Comparison of ENCODE assay signal across 8 mouse cellular contexts in genomic region chr8:83177317-83178195, GRCm38 (mm10). TPM values are rescaled to one million over a fixed set of nuclear protein-coding genes. Genes with fewer than 3 reads are reported as not detected.
DNase-seq lines count a peak whose midpoint lies in the region; ATAC-seq lines count a peak whose summit lies in the region.
"Had no signal": no experiment of that assay in that cellular context is flagged by ENCODE, and none has a peak within 500 bp of the region (broad histone marks: within the 10 kb centered on the region; RNA-seq: fewer than 3 reads in every experiment).

No protein-coding gene starts in this region.

- no peak overlapping the region for H3K4me2 ChIP-seq in limb, embryonic 12.5 days
- H3K4me2 ChIP-seq in forebrain, embryonic 12.5 days: peak overlapping the region; percentile 3; the same call in 1 of the 2 replicates
- peak overlapping the region; percentile 25; the same call in 1 of the 2 replicates for H3K4me2 ChIP-seq in intestine, embryonic 14.5 days (ENCODE audit: low read length)
- H3K4me2 ChIP-seq in neural tube, embryonic 13.5 days: peak overlapping the region; percentile 1; the same call in 1 of the 2 replicates

- no peaks in the 10 kb centered on the region for H3K36me3 ChIP-seq in limb, embryonic 12.5 days
- no peaks in the 10 kb centered on the region for H3K36me3 ChIP-seq in limb, embryonic 10.5 days
- H3K36me3 ChIP-seq in forebrain, embryonic 12.5 days (replicated peaks): no peaks in the 10 kb centered on the region
- H3K36me3 ChIP-seq in intestine, embryonic 14.5 days (ENCODE audit: control insufficient read depth, insufficient read depth, low read length): no peaks in the 10 kb centered on the region
- H3K36me3 ChIP-seq in neural tube, embryonic 13.5 days: no peaks in the 10 kb centered on the region

- intact Hi-C loops in left cerebral cortex, postnatal 10 days (cut with DNase I): no loop called here

- H3K4me3 ChIP-seq in limb, embryonic 12.5 days (replicated peaks): no peak overlapping the region
- H3K4me3 ChIP-seq in limb, embryonic 10.5 days: no peak overlapping the region
- no peak overlapping the region for H3K4me3 ChIP-seq in forebrain, embryonic 12.5 days (replicated peaks)
- no peak overlapping the region for H3K4me3 ChIP-seq in intestine, embryonic 14.5 days (ENCODE audit: low read depth, low read length)
- H3K4me3 ChIP-seq in neural tube, embryonic 13.5 days: no peak overlapping the region
- H3K4me3 ChIP-seq: gastrocnemius, adult 2 months had no signal

- H3K27ac ChIP-seq in limb, embryonic 12.5 days: no peak overlapping the region
- H3K27ac ChIP-seq in limb, embryonic 10.5 days: no peak overlapping the region
- H3K27ac ChIP-seq in forebrain, embryonic 12.5 days: peak overlapping the region; percentile 65
- H3K27ac ChIP-seq in intestine, embryonic 14.5 days (ENCODE audit: low read depth): peak overlapping the region; percentile 44
- H3K27ac ChIP-seq in neural tube, embryonic 13.5 days (replicated peaks): peak overlapping the region; percentile 75
- H3K27ac ChIP-seq: gastrocnemius, adult 2 months had no signal

- no peak for ATAC-seq in limb, embryonic 12.5 days (ENCODE audit: insufficient number of reproducible peaks, insufficient read depth, low FRiP score, low TSS enrichment, low read depth)
- ATAC-seq in forebrain, embryonic 12.5 days (ENCODE audit: low FRiP score): peak; percentile 25; the same call in 1 of the 2 replicates
- ATAC-seq in intestine, embryonic 14.5 days (replicated peaks; ENCODE audit: low FRiP score, low TSS enrichment, low read depth): peak; percentile 21; the same call in 1 of the 2 replicates
- ATAC-seq in neural tube, embryonic 13.5 days (ENCODE audit: low read depth): peak; percentile 47; the same call in 1 of the 2 replicates

- H3K9ac ChIP-seq in limb, embryonic 12.5 days (replicated peaks): peak overlapping the region; percentile 24; the same call in 1 of the 2 replicates
- H3K9ac ChIP-seq in forebrain, embryonic 12.5 days: peak overlapping the region; percentile 21; the same call in 1 of the 2 replicates
- no peak overlapping the region for H3K9ac ChIP-seq in intestine, embryonic 14.5 days (ENCODE audit: low read length)
- H3K9ac ChIP-seq in neural tube, embryonic 13.5 days: peak overlapping the region; percentile 55; the same call in 1 of the 2 replicates

- H3K4me1 ChIP-seq in limb, embryonic 12.5 days (replicated peaks): peaks cover 14% of the 10 kb centered on the region
- H3K4me1 ChIP-seq in limb, embryonic 10.5 days: peaks cover 17% of the 10 kb centered on the region
- H3K4me1 ChIP-seq in forebrain, embryonic 12.5 days: peaks cover 56% of the 10 kb centered on the region
- peaks cover 35% of the 10 kb centered on the region for H3K4me1 ChIP-seq in intestine, embryonic 14.5 days (replicated peaks; ENCODE audit: control insufficient read depth, insufficient read depth, low read length)
- H3K4me1 ChIP-seq in neural tube, embryonic 13.5 days (replicated peaks): peaks cover 53% of the 10 kb centered on the region

- WGBS in limb, embryonic 12.5 days: 24% methylated on average over 11 of the region's 11 CpGs
- 16% methylated on average over 11 of the region's 11 CpGs for WGBS in limb, embryonic 10.5 days
- 17% methylated on average over 11 of the region's 11 CpGs for WGBS in forebrain, embryonic 12.5 days
- WGBS in intestine, embryonic 14.5 days: 21% methylated on average over 11 of the region's 11 CpGs
- WGBS in neural tube, embryonic 13.5 days: 17% methylated on average over 11 of the region's 11 CpGs

- no peak for DNase-seq in limb, embryonic 10.5 days (ENCODE audit: low spot score)
- no peak for DNase-seq in intestine, embryonic 14.5 days (ENCODE audit: low spot score)
- no peak for DNase-seq in left cerebral cortex, postnatal 10 days (ENCODE audit: extremely low spot score in 1 of 2, low spot score in 2 of 2)
- no peak for DNase-seq in spleen, adult 18-20 months
- DNase-seq: gastrocnemius, adult 2 months had no signal

- H3K9me3 ChIP-seq in limb, embryonic 12.5 days: no peaks in the 10 kb centered on the region
- no peaks in the 10 kb centered on the region for H3K9me3 ChIP-seq in limb, embryonic 10.5 days (replicated peaks)
- no peaks in the 10 kb centered on the region for H3K9me3 ChIP-seq in forebrain, embryonic 12.5 days
- H3K9me3 ChIP-seq in intestine, embryonic 14.5 days (ENCODE audit: control insufficient read depth, low read length): no peaks in the 10 kb centered on the region
- no peaks in the 10 kb centered on the region for H3K9me3 ChIP-seq in neural tube, embryonic 13.5 days

- H3K27me3 ChIP-seq in limb, embryonic 12.5 days: no peaks in the 10 kb centered on the region
- H3K27me3 ChIP-seq in limb, embryonic 10.5 days (ENCODE audit: low read depth, poor library complexity, severe bottlenecking): no peaks in the 10 kb centered on the region
- no peaks in the 10 kb centered on the region for H3K27me3 ChIP-seq in forebrain, embryonic 12.5 days
- H3K27me3 ChIP-seq in intestine, embryonic 14.5 days (replicated peaks; ENCODE audit: control insufficient read depth, insufficient read depth, low read length): no peaks in the 10 kb centered on the region
- no peaks in the 10 kb centered on the region for H3K27me3 ChIP-seq in neural tube, embryonic 13.5 days

RNA-seq across cellular contexts. Expression of gene Gm10645, which starts 11.6 kb away (rescaled TPM):
- 1.6 TPM in 2 replicates for polyA plus RNA-seq in limb, embryonic 12.5 days (2016; fragmentation: Nextera tagmentation; extraction: Ambion mirVana)
- polyA plus RNA-seq in limb, embryonic 10.5 days (2016; fragmentation: Nextera tagmentation; extraction: Ambion mirVana): 0.60 and 1.3 TPM in 2 replicates
- polyA plus RNA-seq in forebrain, embryonic 12.5 days (2016; fragmentation: Nextera tagmentation; extraction: Ambion mirVana): 5.5 and 6.2 TPM in 2 replicates
- 2.1 and 2.3 TPM in 2 replicates for polyA plus RNA-seq in intestine, embryonic 14.5 days (2014; fragmentation: Nextera tagmentation; extraction: Ambion mirVana)
- 6.7 and 6.9 TPM in 2 replicates for polyA plus RNA-seq in neural tube, embryonic 13.5 days (2015; fragmentation: Nextera tagmentation; extraction: Ambion mirVana)
- 1 to 10 TPM; 1.7 TPM for total RNA-seq in left cerebral cortex, postnatal 10 days (2021)
- total RNA-seq: gastrocnemius, adult 2 months had no signal

RNA-seq across cellular contexts. Expression of gene Tbc1d9, which starts 12.4 kb away (rescaled TPM):
- 1.7 and 2.0 TPM in 2 replicates for polyA plus RNA-seq in limb, embryonic 12.5 days (2016; fragmentation: Nextera tagmentation; extraction: Ambion mirVana)
- 1.1 and 1.7 TPM in 2 replicates for polyA plus RNA-seq in limb, embryonic 10.5 days (2016; fragmentation: Nextera tagmentation; extraction: Ambion mirVana)
- polyA plus RNA-seq in forebrain, embryonic 12.5 days (2016; fragmentation: Nextera tagmentation; extraction: Ambion mirVana): 11.6 and 12.7 TPM in 2 replicates
- 2.9 and 3.5 TPM in 2 replicates for polyA plus RNA-seq in intestine, embryonic 14.5 days (2014; fragmentation: Nextera tagmentation; extraction: Ambion mirVana)
- 15.3 and 16.3 TPM in 2 replicates for polyA plus RNA-seq in neural tube, embryonic 13.5 days (2015; fragmentation: Nextera tagmentation; extraction: Ambion mirVana)
- 100 to 1,000 TPM; 117 to 121 TPM for total RNA-seq in left cerebral cortex, postnatal 10 days (2021)

Comparison
In these comparisons a context has a peak if more than half of its experiments do, and no peak if none do; other contexts are left out.
1. H3K27ac ChIP-seq: peak in forebrain, embryonic 12.5 days (single experiment), intestine, embryonic 14.5 days (single experiment) and neural tube, embryonic 13.5 days (single experiment); none in limb, embryonic 12.5 days (single experiment) and limb, embryonic 10.5 days (single experiment).